Mouse (Mus musculus) heart, postnatal 0 days (tissue): ENCODE results near the gene Cpt2.
A peak's percentile ranks its signal among the peaks of the same experiment; 100 is the strongest.

Source experiments
- CTCF ChIP-seq: IDR thresholded peaks from 2 replicates; pipeline ENCODE4 v1.5.1; 2016; ENCODE audit warnings: antibody characterized with exemption, control low read depth, low read depth
- EP300 ChIP-seq: IDR thresholded peaks from 2 replicates; pipeline ENCODE4 v1.6.1; 2016; ENCODE audit warnings: antibody characterized with exemption, low read depth

DNA sequence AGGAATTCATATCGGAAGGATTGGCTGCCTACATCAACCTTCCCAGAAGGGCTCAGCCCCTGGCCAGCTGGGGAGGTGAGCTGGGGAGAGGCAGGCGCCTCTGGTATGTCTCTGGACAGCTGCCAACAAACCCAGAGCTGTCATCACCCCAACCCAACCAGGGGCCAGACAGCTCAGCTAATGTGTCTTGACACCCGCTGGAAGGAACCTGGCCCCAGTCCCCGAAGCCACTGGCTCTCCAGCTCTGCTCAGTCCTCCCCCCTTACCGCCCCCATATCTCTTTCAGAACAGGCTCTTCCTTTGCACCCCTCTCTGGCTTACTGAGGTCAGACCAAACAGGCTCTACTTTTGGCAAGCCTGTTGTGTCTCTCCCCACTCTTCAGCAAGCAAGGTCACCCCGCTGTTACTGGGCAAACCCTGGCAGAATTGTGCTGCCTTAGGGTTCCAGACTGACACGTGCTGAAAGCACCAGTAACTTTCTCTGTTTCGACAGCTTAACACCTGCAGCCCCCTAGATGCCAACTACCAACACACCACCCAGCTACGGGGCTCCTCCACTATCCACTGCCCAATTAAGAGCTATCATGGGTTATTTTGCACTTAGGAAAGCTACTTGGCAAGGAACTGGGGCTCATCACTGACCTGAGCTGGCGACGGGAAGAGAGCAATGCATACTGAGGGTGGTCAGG is 38.8 kb upstream of the Cpt2 start:
- peak; percentile 96; the same call in 1 of the 2 replicates for TF ChIP-seq EP300
- peak; percentile 9; the same call in 1 of the 2 replicates for TF ChIP-seq CTCF
